Mouse (Mus musculus): ENCODE measurements around the gene Vmn1r193.
"Not testable (repeated sequence)": the region's sequence is repeated elsewhere in the genome, so short reads cannot be mapped to it uniquely, and the experiment has no call there.

The Vmn1r193 gene

DNA sequence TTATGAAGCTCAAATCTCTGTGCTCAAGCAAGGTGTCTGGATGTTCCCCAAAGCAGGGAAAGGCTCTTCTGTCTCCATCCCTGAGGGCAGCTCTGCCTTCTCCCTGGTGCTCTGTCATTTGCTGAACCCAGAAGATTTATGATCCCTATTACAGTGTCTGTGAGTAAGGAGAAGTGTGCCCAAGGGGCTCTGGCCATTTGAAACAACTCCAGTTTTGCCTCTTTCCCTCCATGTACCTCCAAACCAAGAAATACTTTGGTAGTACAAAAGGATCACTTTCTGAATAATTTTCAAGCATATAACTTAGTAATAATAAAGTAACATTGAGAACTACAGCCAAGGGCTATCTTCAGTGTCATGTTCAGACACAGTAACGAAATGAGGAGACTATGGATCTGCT is at the start of gene Vmn1r193:
Gene Vmn1r193, minus strand, starts transcription at position 101 of the 400 bp plus-strand sequence.
- not testable (repeated sequence) for DNase-seq (ENCODE audit: low read depth)

GRCm38 (mm10) chr13:22271721-22272120 is 48.8 kb upstream of the Vmn1r193 start:
- DNase-seq (ENCODE audit: low read depth) = no peak

DNA sequence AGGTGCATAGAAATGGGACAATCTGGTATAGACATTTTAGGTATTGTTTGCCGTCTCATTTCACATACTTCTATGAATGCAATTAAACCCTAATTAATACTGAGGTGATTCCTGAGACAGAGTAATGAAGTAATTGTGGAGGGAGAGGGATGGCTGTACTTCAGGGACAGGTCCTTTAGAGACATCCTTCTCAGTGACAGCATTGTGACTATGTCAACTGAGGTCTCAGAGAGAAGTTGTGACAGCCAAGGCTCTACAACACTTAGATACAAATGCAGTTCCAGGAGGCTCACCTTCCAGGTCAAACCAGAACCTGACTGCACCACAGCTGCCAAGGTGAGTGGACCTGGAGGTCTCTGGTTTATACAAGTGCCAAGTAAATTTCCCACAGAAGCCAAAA is 47.3 kb upstream of the Vmn1r193 start, which contains the start of gene Vmn1r195:
Gene Vmn1r195, plus strand, starts transcription at position 301 of the 400 bp plus-strand sequence.
- not testable (repeated sequence) for DNase-seq (ENCODE audit: low read depth)

DNA sequence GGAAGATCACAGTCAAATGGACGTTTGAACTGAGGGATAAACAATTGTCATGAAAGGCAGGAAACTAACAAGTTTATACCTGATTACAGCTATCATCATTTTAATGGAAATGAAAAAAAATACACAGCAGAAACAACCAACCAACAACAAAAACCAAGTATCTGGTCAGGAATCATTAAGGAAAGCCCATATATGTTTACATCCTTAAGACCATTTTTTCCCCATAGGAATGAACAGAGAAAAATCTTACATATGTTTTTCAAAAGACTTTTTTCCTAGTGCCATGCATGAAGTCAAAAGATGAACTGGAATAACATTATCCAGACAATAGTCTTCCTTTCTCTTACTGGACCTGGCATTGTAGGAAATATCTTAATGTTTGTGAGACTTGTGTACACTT is 21.0 kb upstream of the Vmn1r193 start, which contains the start of gene Vmn1r194:
Gene Vmn1r194, plus strand, starts transcription at position 301 of the 400 bp plus-strand sequence.
- no peak for DNase-seq (ENCODE audit: low read depth)

GRCm38 (mm10) chr13:22192756-22193155 is 30.2 kb downstream of the Vmn1r193 start:
- not testable (repeated sequence) for DNase-seq (ENCODE audit: low read depth)

DNA sequence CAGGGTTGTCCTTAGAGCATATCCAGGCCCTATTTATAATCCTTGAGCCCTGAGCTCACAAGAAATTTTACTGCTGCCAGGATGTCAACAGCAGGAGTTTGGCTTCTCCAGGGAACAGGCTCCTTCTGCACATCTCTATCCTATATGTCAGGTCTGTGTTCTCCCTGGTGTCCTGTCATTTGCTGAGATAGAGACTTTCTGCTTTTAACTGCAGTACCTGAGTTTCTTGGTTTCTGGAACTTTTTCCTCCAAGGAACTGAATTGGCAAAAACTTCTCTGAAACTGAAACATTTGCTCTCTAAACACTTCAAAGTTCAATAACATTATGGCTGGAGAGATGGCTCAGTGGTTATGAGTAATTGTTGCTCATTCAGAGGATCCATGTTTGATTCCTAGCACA is 31.9 kb downstream of the Vmn1r193 start, which contains the start of gene Vmn1r192:
Gene Vmn1r192, minus strand, starts transcription at position 101 of the 400 bp plus-strand sequence.
- DNase-seq (ENCODE audit: low read depth) = no peak

DNA sequence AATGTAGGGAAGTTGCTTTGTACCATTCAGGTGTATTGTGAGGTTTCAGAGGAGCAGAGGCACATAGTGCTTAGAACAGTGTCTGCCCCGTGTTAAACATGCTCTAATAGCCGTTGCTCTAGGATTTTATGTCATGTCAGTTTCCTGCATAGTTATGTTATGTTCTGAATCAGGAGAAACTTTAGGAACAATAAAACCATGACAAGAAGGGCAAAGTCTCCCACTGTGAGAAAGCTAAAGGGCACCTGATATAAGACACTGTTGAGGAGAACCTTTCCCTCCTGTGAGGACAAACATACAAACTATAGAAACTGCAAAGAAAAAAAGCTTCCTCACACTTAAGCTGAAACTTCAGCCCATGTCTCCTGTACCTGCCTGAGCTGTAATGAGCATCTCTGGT is 32.6 kb downstream of the Vmn1r193 start:
- DNase-seq (ENCODE audit: low read depth) = no peak

GRCm38 (mm10) chr13:22189313-22189712 is 33.6 kb downstream of the Vmn1r193 start:
- DNase-seq (ENCODE audit: low read depth) = no peak

DNA sequence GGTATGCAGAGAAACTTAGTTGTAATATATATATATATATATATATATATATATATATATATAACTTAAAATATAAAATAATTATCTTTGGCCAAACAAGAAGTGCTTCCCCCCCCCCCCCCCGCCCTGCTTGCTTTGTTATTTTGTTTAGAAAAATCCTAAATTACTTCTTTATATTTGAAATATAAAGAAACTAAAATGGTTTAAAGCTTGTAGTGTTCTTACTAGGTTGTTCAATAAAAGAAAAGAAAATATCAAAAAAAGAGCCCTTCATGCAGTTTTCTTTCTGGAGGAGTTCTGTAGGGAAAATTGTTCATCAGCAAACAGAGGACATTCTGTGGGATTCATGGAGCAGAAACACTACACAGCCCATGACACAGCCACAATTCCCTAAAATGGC is 39.1 kb downstream of the Vmn1r193 start, which contains the start of gene Vmn1r191:
Gene Vmn1r191, minus strand, starts transcription at position 101 of the 400 bp plus-strand sequence.
- no peak for DNase-seq (ENCODE audit: low read depth)

DNA sequence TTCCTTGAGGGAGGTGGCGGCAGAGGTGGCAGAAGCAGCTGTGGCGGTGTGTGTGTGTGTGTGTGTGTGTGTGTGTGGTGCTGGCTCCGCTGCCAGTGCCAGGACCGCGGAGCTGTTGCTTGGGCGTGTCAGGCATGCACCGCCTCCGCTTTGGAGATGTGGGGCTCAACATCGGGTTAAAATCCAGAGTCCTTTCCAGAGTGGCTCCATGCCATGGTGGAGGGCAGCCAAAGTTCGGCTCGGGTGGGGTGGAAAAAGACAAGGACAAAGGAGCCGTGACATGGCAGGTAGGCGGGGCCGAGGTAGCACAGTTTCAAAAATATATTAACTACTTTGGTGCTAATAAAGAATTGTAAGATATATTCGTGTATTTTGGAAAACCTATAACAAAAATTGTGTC is 54.5 kb downstream of the Vmn1r193 start:
- DNase-seq (ENCODE audit: low read depth) = no peak
